Mouse (Mus musculus): ENCODE data around the gene Palld. TPM values are rescaled to one million over a fixed set of nuclear protein-coding genes. Genes with fewer than 3 reads are reported as not detected.

The Palld gene
- total RNA-seq, 4 experiments from 2014 or later: 7.0 to 8.0 (median 7.4) TPM

- DNase-seq (ENCODE audit: low spot score in 2 of 2): no peak
Observed at GRCm38 (mm10) chr8:61775936-61776335, 126.6 kb downstream of the Palld start.

- DNase-seq (ENCODE audit: low spot score in 2 of 2): no peak
Observed at GRCm38 (mm10) chr8:61774161-61774560, 128.3 kb downstream of the Palld start.

GRCm38 (mm10) chr8:61773595-61774088 is 128.8 kb downstream of the Palld start:
- DNase-seq (ENCODE audit: low spot score in 2 of 2): no peak

GRCm38 (mm10) chr8:61771328-61771727 is 131.2 kb downstream of the Palld start:
- no peak for DNase-seq (ENCODE audit: low spot score in 2 of 2)

- no peak for DNase-seq (ENCODE audit: low spot score in 2 of 2)
Observed at GRCm38 (mm10) chr8:61769340-61769879, 133.1 kb downstream of the Palld start.

GRCm38 (mm10) chr8:61760190-61760578 is 142.3 kb downstream of the Palld start:
- no peak for DNase-seq (ENCODE audit: low spot score in 2 of 2)

GRCm38 (mm10) chr8:61759327-61760189 is 142.9 kb downstream of the Palld start:
- DNase-seq (ENCODE audit: low spot score in 2 of 2): peak in 1 of 2 experiments; percentile 3

GRCm38 (mm10) chr8:61758686-61759326 is 143.7 kb downstream of the Palld start:
- no peak for DNase-seq (ENCODE audit: low spot score in 2 of 2)

- peak in 1 of 2 experiments; percentile 3 for DNase-seq (ENCODE audit: low spot score in 2 of 2)
Observed at GRCm38 (mm10) chr8:61756971-61757965, 145.2 kb downstream of the Palld start.

- no peak for DNase-seq (ENCODE audit: low spot score in 2 of 2)
Observed at GRCm38 (mm10) chr8:61755186-61755585, 147.3 kb downstream of the Palld start.

- no peak for DNase-seq (ENCODE audit: low spot score in 2 of 2)
Observed at GRCm38 (mm10) chr8:61747070-61747469, 155.4 kb downstream of the Palld start.

GRCm38 (mm10) chr8:61745181-61745980 is 157.1 kb downstream of the Palld start:
- DNase-seq (ENCODE audit: low spot score in 2 of 2): no peak

GRCm38 (mm10) chr8:61743764-61744562 is 158.5 kb downstream of the Palld start:
- no peak for DNase-seq (ENCODE audit: low spot score in 2 of 2)

- DNase-seq (ENCODE audit: low spot score in 2 of 2): no peak
Observed at GRCm38 (mm10) chr8:61737465-61737864, 165.0 kb downstream of the Palld start.

- DNase-seq (ENCODE audit: low spot score in 2 of 2): no peak
Observed at GRCm38 (mm10) chr8:61736739-61737243, 165.7 kb downstream of the Palld start.

GRCm38 (mm10) chr8:61736117-61736516 is 166.4 kb downstream of the Palld start:
- no peak for DNase-seq (ENCODE audit: low spot score in 2 of 2)

- no peak for DNase-seq (ENCODE audit: low spot score in 2 of 2)
Observed at GRCm38 (mm10) chr8:61734164-61734563, 168.3 kb downstream of the Palld start.

GRCm38 (mm10) chr8:61732184-61732583 is 170.3 kb downstream of the Palld start:
- no peak for DNase-seq (ENCODE audit: low spot score in 2 of 2)
